Mouse (Mus musculus): ENCODE measurements around the gene Tcl1b2. TPM values are rescaled to one million over a fixed set of nuclear protein-coding genes. Genes with fewer than 3 reads are reported as not detected.
A peak's percentile ranks its signal among the peaks of the same experiment; 100 is the strongest.
"Not testable (repeated sequence)": the region's sequence is repeated elsewhere in the genome, so short reads cannot be mapped to it uniquely, and the experiment has no call there.

Gene Tcl1b2
- total and polyA plus RNA-seq, 2 experiments from 2014 or later = not detected

- Histone ChIP-seq H3K36me3 (ENCODE audit: insufficient read depth) (no peaks in the 10 kb centered on the region), H3K4me1 (ENCODE audit: insufficient read depth) (no peaks in the 10 kb centered on the region), H3K9me3 (ENCODE audit: low read length) (no peaks in the 10 kb centered on the region), H3K4me3 (ENCODE audit: low read depth, low read length) (no peak overlapping the region), H3K27me3 (ENCODE audit: insufficient read depth, low read length) (no peaks in the 10 kb centered on the region), H3K27ac (ENCODE audit: low read depth, low read length) (no peak overlapping the region), H3K4me2 (ENCODE audit: low read depth) (no peak overlapping the region), H3K9ac (no peak overlapping the region)
- TF ChIP-seq CTCF (IDR thresholded peaks at IDR 0.05; ENCODE audit: low read depth) = no peak
- ATAC-seq = no peak
- no peak for DNase-seq
- 97% methylated on average over 3 of the region's 3 CpGs for WGBS
Observed at GRCm38 (mm10) chr12:105143096-105143495, 2.7 kb upstream of the Tcl1b2 start.

- 60% methylated on average over 1 of the region's 1 CpGs for WGBS
- DNase-seq; H3K4me1 ChIP-seq (ENCODE audit: insufficient read depth); ATAC-seq; H3K36me3 ChIP-seq (ENCODE audit: insufficient read depth); H3K27ac ChIP-seq (ENCODE audit: low read depth, low read length); H3K27me3 ChIP-seq (ENCODE audit: insufficient read depth, low read length); H3K9me3 ChIP-seq (ENCODE audit: low read length); H3K4me2 ChIP-seq (ENCODE audit: low read depth); H3K9ac ChIP-seq; H3K4me3 ChIP-seq (ENCODE audit: low read depth, low read length): not testable (repeated sequence)
Observed at GRCm38 (mm10) chr12:105144928-105145327, 886 bp upstream of the Tcl1b2 start.

GRCm38 (mm10) chr12:105155286-105155685, 9.5 kb downstream of the Tcl1b2 start:
- not testable (repeated sequence) for DNase-seq

GRCm38 (mm10) chr12:105158842-105159241, 13.0 kb downstream of the Tcl1b2 start:
- H3K36me3 ChIP-seq (ENCODE audit: insufficient read depth) = no peaks in the 10 kb centered on the region
- no peak overlapping the region for H3K4me3 ChIP-seq (ENCODE audit: low read depth, low read length)
- H3K4me2 ChIP-seq (ENCODE audit: low read depth) = no peak overlapping the region
- no peak overlapping the region for H3K9ac ChIP-seq
- TF ChIP-seq CTCF (IDR thresholded peaks at IDR 0.05; ENCODE audit: low read depth) = no peak
- ATAC-seq (no peak), DNase-seq (no peak)
- 87% methylated on average over 6 of the region's 6 CpGs for WGBS
- no peaks in the 10 kb centered on the region for H3K27me3 ChIP-seq (ENCODE audit: insufficient read depth, low read length)
- H3K27ac ChIP-seq (ENCODE audit: low read depth, low read length) = no peak overlapping the region
- H3K9me3 ChIP-seq (ENCODE audit: low read length) = no peaks in the 10 kb centered on the region
- no peaks in the 10 kb centered on the region for H3K4me1 ChIP-seq (ENCODE audit: insufficient read depth)

More at GRCm38 (mm10) chr12:105155286-105155685, 9.5 kb downstream of the Tcl1b2 start:
- not testable (repeated sequence) for H3K36me3 ChIP-seq (ENCODE audit: insufficient read depth); H3K27ac ChIP-seq (ENCODE audit: low read depth, low read length); H3K27me3 ChIP-seq (ENCODE audit: insufficient read depth, low read length); H3K4me1 ChIP-seq (ENCODE audit: insufficient read depth); ATAC-seq; H3K4me3 ChIP-seq (ENCODE audit: low read depth, low read length); H3K9ac ChIP-seq; H3K9me3 ChIP-seq (ENCODE audit: low read length); H3K4me2 ChIP-seq (ENCODE audit: low read depth)
- 77% methylated on average over 4 of the region's 4 CpGs for WGBS

GRCm38 (mm10) chr12:105159390-105159789, 13.6 kb downstream of the Tcl1b2 start, which contains the start of gene Tcl1b1:
Gene Tcl1b1, plus strand, starts transcription at chr12:105159690.
- no peaks in the 10 kb centered on the region for H3K4me1 ChIP-seq (ENCODE audit: insufficient read depth)
- H3K4me3 ChIP-seq (ENCODE audit: low read depth, low read length) = no peak within 1 kb of the TSS
- no peak within 1 kb of the TSS for H3K4me2 ChIP-seq (ENCODE audit: low read depth)
- no peak within 1 kb of the TSS for H3K27ac ChIP-seq (ENCODE audit: low read depth, low read length)
- no peak for TF ChIP-seq CTCF (IDR thresholded peaks at IDR 0.05; ENCODE audit: low read depth)
- ATAC-seq (no peak), DNase-seq (no peak)
- no peaks in the 10 kb centered on the region for H3K27me3 ChIP-seq (ENCODE audit: insufficient read depth, low read length)
- WGBS = 75% methylated on average over 4 of the region's 4 CpGs
- H3K36me3 ChIP-seq (ENCODE audit: insufficient read depth) = no peaks in the 10 kb centered on the region
- no peak within 1 kb of the TSS for H3K9ac ChIP-seq
- no peaks in the 10 kb centered on the region for H3K9me3 ChIP-seq (ENCODE audit: low read length)

GRCm38 (mm10) chr12:105166734-105167133, 20.9 kb downstream of the Tcl1b2 start:
- Histone ChIP-seq H3K4me3 (ENCODE audit: low read depth, low read length) (no peak overlapping the region), H3K27ac (ENCODE audit: low read depth, low read length) (no peak overlapping the region), H3K36me3 (ENCODE audit: insufficient read depth) (no peaks in the 10 kb centered on the region), H3K27me3 (ENCODE audit: insufficient read depth, low read length) (no peaks in the 10 kb centered on the region), H3K4me1 (ENCODE audit: insufficient read depth) (no peaks in the 10 kb centered on the region), H3K9me3 (ENCODE audit: low read length) (no peaks in the 10 kb centered on the region), H3K4me2 (ENCODE audit: low read depth) (no peak overlapping the region), H3K9ac (no peak overlapping the region)
- no peak for DNase-seq
- no peak for TF ChIP-seq CTCF (IDR thresholded peaks at IDR 0.05; ENCODE audit: low read depth)
- WGBS = 78% methylated on average over 3 of the region's 3 CpGs
- no peak for ATAC-seq

- no peaks in the 10 kb centered on the region for H3K36me3 ChIP-seq (ENCODE audit: insufficient read depth)
- H3K9me3 ChIP-seq (ENCODE audit: low read length) = no peaks in the 10 kb centered on the region
- no peak overlapping the region for H3K4me2 ChIP-seq (ENCODE audit: low read depth)
- no peak overlapping the region for H3K4me3 ChIP-seq (ENCODE audit: low read depth, low read length)
- TF ChIP-seq CTCF (IDR thresholded peaks at IDR 0.05; ENCODE audit: low read depth) = no peak
- H3K4me1 ChIP-seq (ENCODE audit: insufficient read depth) = no peaks in the 10 kb centered on the region
- ATAC-seq (no peak), DNase-seq (no peak)
- no peak overlapping the region for H3K9ac ChIP-seq
- WGBS = 89% methylated on average over 2 of the region's 2 CpGs
- no peaks in the 10 kb centered on the region for H3K27me3 ChIP-seq (ENCODE audit: insufficient read depth, low read length)
- no peak overlapping the region for H3K27ac ChIP-seq (ENCODE audit: low read depth, low read length)
Observed at GRCm38 (mm10) chr12:105173366-105173765, 27.6 kb downstream of the Tcl1b2 start.

GRCm38 (mm10) chr12:105174318-105174717, 28.5 kb downstream of the Tcl1b2 start:
- not testable (repeated sequence) for H3K36me3 ChIP-seq (ENCODE audit: insufficient read depth); DNase-seq; H3K4me3 ChIP-seq (ENCODE audit: low read depth, low read length); H3K4me2 ChIP-seq (ENCODE audit: low read depth); H3K9me3 ChIP-seq (ENCODE audit: low read length); H3K4me1 ChIP-seq (ENCODE audit: insufficient read depth); ATAC-seq; H3K9ac ChIP-seq; H3K27ac ChIP-seq (ENCODE audit: low read depth, low read length); H3K27me3 ChIP-seq (ENCODE audit: insufficient read depth, low read length)
- TF ChIP-seq CTCF (IDR thresholded peaks at IDR 0.05; ENCODE audit: low read depth) = peak; percentile 19
- 39% methylated on average over 2 of the region's 2 CpGs for whole genome bisulfite sequencing

- ATAC-seq = not testable (repeated sequence)
Observed at GRCm38 (mm10) chr12:105176044-105176443, 30.2 kb downstream of the Tcl1b2 start, which contains the start of gene Tcl1b5. Gene Tcl1b5, plus strand, starts transcription at chr12:105176344.

GRCm38 (mm10) chr12:105181040-105181644, 35.3 kb downstream of the Tcl1b2 start:
- DNase-seq; ATAC-seq; H3K36me3 ChIP-seq (ENCODE audit: insufficient read depth); H3K4me3 ChIP-seq (ENCODE audit: low read depth, low read length); H3K9ac ChIP-seq; H3K27ac ChIP-seq (ENCODE audit: low read depth, low read length); H3K4me2 ChIP-seq (ENCODE audit: low read depth); H3K9me3 ChIP-seq (ENCODE audit: low read length); H3K27me3 ChIP-seq (ENCODE audit: insufficient read depth, low read length); H3K4me1 ChIP-seq (ENCODE audit: insufficient read depth): not testable (repeated sequence)
- WGBS = 79% methylated on average over 4 of the region's 4 CpGs

More at GRCm38 (mm10) chr12:105176044-105176443, 30.2 kb downstream of the Tcl1b2 start, which contains the start of gene Tcl1b5:
- not testable (repeated sequence) for DNase-seq; H3K9ac ChIP-seq; H3K4me2 ChIP-seq (ENCODE audit: low read depth); H3K27ac ChIP-seq (ENCODE audit: low read depth, low read length); H3K4me3 ChIP-seq (ENCODE audit: low read depth, low read length); H3K9me3 ChIP-seq (ENCODE audit: low read length); H3K4me1 ChIP-seq (ENCODE audit: insufficient read depth); H3K36me3 ChIP-seq (ENCODE audit: insufficient read depth); H3K27me3 ChIP-seq (ENCODE audit: insufficient read depth, low read length)
- WGBS = 78% methylated on average over 3 of the region's 3 CpGs
